Mouse (Mus musculus) forebrain, embryonic 10.5 days (tissue): Measurements from ENCODE around the gene Ppp1r3d. TPM values are rescaled to one million over a fixed set of nuclear protein-coding genes. Genes with fewer than 3 reads are reported as not detected.

Experiments
- DNase-seq: peaks from one replicate; pipeline ENCODE4 v3.0.0-alpha.2; 2017; ENCODE audit warnings: low spot score; ENCODE audit errors: extremely low spot score
- H3K27ac ChIP-seq: fragments of 300-500 bp; sonication (generic); 2 replicates; pipeline ENCODE4 v1.5.1; 2016; ENCODE audit warnings: mild to moderate bottlenecking
- H3K27me3 ChIP-seq: fragments of 300-500 bp; sonication (generic); 2 replicates; pipeline ENCODE4 v1.6.1; 2016; ENCODE audit warnings: mild to moderate bottlenecking; ENCODE audit not compliant: poor library complexity, severe bottlenecking
- H3K36me3 ChIP-seq: fragments of 300-500 bp; sonication (generic); replicated peaks from 2 replicates; pipeline ENCODE4 v1.6.1; 2016; ENCODE audit warnings: mild to moderate bottlenecking, moderate library complexity
- H3K4me1 ChIP-seq: fragments of 300-500 bp; sonication (generic); 2 replicates; pipeline ENCODE4 v1.6.1; 2016
- H3K4me3 ChIP-seq: fragments of 300-500 bp; sonication (generic); 2 replicates; pipeline ENCODE4 v1.5.1; 2016; ENCODE audit warnings: mild to moderate bottlenecking, moderate library complexity
- H3K9me3 ChIP-seq: fragments of 300-500 bp; sonication (generic); 2 replicates; pipeline ENCODE4 v1.6.1; 2016; ENCODE audit warnings: mild to moderate bottlenecking, moderate library complexity
- WGBS: fragments of 180-500 bp; shearing (Covaris S2); methylation state at CpG from one replicate; pipeline ENCODE4 v1.1.7; 2016; 5-methylcytosine and 5-hydroxymethylcytosine counted together
- polyA plus RNA-seq: library from polyadenylated mRNA; unstranded; fragments of >200 nt; fragmentation: Nextera tagmentation; extraction: Ambion mirVana; gene quantifications from 2 replicates; pipeline ENCODE4 v1.2.1, GENCODE M21; 2016

The Ppp1r3d gene
- polyA plus RNA-seq, result 0.66 and 0.68 TPM in 2 replicates

DNA sequence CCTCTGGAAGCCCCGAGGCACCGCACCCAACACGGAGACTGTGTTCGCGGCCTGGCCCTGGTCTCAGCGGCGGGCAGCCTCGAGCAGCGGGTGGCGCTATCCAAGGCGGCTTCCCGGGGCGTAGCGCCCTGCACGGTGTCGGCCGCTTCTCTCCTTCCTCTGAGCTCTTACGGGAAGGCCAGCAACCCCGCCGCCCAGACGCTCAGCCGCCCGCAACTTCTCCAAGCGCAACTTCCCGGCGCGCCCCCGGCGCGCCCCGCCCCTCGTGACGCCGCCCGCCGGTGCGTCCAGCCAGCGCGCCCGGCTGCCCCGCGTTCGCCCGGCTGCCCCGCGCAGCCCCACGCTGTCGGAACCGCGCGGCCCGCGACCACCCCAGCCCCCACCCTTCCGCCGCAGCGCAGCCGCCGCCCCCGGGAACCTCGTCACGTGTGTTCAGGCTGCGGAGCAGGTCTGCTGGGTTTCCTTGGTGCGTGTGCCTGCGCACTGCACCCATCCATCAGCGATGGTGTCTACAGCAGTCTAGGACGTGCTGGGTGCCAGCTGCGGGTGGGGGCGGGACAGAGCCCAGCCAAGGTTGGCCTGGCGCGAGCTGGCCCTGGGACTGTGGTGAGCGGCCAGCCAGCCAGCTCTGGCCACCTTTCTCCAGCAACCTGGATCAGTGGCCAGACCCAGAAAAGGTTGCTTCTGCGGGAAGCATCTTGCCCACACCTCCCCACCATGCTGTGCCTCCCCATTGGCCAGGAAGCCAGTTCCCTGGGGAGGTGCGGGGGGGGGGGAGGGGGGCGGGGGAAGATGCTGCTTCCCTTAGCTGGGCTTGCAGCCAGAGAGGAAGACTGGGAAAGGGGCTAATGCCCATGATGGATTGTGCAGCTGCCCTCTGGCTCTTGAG lies at the start of gene Ppp1r3d, which contains the start of gene Fam217b:
Gene Ppp1r3d (minus strand): TSS at position 212 of the 889 bp plus-strand sequence.
Gene Fam217b (plus strand): TSS at position 264 of the 889 bp plus-strand sequence.
- peak; percentile 45 for DNase-seq
- WGBS, result under 1% methylated on average over 73 of the region's 74 CpGs
- peaks cover 22% of the 10 kb centered on the region for H3K4me1 ChIP-seq
- H3K36me3 ChIP-seq, result no peaks in the 10 kb centered on the region
- H3K27me3 ChIP-seq, result peaks cover 51% of the 10 kb centered on the region
- H3K9me3 ChIP-seq, result no peaks in the 10 kb centered on the region
- H3K4me3 ChIP-seq, result peak within 1 kb of the TSS; percentile 79
- peak within 1 kb of the TSS; percentile 75 for H3K27ac ChIP-seq

DNA sequence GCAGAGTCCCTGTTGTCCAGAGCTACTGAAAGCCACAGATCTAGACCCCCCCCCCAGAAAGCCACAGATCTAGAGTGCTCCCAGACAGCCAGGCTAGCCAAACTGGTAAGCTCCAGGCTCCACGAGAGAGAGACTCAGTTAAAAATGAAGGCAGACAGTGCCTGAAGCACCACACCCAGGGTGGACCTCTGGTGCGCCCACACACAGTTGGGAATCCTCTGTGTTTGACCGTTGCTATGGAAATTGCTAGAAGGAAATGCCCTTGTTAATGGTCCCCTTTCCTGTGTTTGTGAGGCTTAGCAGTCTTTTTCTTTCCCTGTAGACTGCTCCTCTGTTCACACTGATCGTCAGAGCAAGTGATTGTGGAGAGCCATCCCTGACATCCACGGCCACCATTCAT lies 46.1 kb upstream of the Ppp1r3d start:
- Histone ChIP-seq H3K36me3 (no peaks in the 10 kb centered on the region), H3K4me1 (peaks cover 9% of the 10 kb centered on the region; the same call in 1 of the 2 replicates), H3K4me3 (no peak overlapping the region), H3K27me3 (no peaks in the 10 kb centered on the region), H3K9me3 (no peaks in the 10 kb centered on the region), H3K27ac (peak overlapping the region; percentile 15; the same call in 1 of the 2 replicates)
- no peak for DNase-seq
- 77% methylated on average over 5 of the region's 5 CpGs for WGBS

DNA sequence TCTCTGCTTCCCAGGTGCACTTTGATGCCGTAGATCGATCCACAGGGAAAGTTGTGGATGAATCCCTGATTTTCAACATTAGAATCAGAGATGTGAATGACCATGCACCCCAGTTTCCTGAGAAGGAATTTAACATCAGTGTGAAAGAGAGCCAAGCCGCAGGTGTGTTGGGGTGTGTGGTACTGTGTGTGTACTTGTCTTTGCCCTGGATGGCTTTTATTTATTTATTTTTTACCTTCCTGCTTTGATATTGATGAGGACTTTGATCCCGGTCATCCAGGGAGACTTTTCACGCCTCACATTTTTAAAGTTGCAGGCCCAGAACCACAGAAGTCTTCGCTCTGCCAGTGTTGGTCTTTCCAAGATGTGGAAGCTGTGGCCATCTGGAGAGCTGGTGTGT lies 43.1 kb upstream of the Ppp1r3d start:
- no peaks in the 10 kb centered on the region for H3K36me3 ChIP-seq
- WGBS, result 93% methylated on average over 6 of the region's 6 CpGs
- no peak overlapping the region for H3K4me3 ChIP-seq
- no peak for DNase-seq
- no peaks in the 10 kb centered on the region for H3K9me3 ChIP-seq
- H3K27me3 ChIP-seq, result no peaks in the 10 kb centered on the region
- no peak overlapping the region for H3K27ac ChIP-seq
- H3K4me1 ChIP-seq, result peaks cover 18% of the 10 kb centered on the region; the same call in 1 of the 2 replicates

DNA sequence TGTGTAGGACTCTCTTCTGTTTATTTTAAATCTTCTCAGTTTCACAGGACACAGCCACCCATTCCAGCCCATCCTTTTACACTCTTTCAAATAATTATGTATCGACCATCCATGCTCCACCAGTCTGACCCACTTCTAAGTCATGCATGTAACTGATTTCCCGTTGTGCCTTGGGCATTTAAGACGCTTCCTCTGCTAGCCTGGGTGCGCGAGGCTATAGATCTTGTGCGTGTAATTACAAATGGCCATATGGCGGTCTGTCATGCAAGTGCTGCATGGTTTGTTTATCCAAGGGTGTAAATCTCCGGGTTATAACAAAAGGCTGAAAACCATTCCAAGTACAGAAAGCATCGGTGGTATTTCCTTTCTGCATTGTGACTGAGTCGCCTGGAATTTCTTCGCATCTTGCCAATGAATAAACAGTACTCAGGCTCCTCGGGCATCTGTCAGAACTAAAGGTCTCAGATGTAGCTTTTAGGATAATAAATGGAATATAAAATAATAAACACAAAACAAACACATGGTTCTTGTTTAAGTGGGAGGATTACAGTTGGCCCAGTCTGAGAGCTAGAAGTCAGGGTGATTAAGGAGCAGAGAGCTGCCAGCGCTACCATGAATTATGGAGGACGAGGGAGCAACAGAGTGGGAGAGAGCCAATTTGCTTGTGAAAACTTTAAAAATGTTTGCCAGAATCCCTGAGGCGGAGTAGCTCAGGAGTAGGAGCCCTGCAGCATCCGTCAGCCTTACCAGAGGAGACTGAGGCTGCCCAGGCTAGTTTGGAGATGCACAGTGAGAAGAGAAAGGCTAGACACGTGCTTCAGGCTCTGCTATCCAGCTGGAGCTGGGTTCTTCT lies 40.6 kb upstream of the Ppp1r3d start:
- Histone ChIP-seq H3K4me1 (peaks cover 23% of the 10 kb centered on the region), H3K4me3 (no peak overlapping the region), H3K27me3 (no peaks in the 10 kb centered on the region), H3K9me3 (no peaks in the 10 kb centered on the region), H3K36me3 (no peaks in the 10 kb centered on the region), H3K27ac (peak overlapping the region; percentile 20; the same call in 1 of the 2 replicates)
- no peak for DNase-seq
- 73% methylated on average over 17 of the region's 17 CpGs for WGBS

DNA sequence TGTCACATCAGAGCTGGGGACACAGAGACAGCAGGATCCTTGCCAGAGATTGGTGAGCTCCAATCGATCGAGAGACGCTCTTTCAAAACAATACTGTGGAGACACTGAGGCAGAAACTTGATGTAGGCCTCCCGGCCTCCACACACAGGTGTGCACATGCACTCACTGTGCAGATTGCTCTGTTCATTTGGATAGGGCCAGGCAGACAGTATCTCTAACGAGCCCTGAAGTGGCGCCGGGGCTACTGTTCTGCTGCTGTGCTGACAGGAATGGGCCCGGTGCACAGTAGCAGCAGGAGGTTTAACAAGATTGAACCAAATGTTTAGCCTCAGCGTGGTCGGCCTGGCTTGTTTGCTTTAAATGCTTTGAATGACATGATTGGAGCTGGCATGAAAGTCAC lies 36.7 kb upstream of the Ppp1r3d start:
- H3K4me3 ChIP-seq, result no peak overlapping the region
- H3K27ac ChIP-seq, result no peak overlapping the region
- H3K9me3 ChIP-seq, result no peaks in the 10 kb centered on the region
- no peaks in the 10 kb centered on the region for H3K27me3 ChIP-seq
- H3K4me1 ChIP-seq, result peaks cover 23% of the 10 kb centered on the region
- whole genome bisulfite sequencing, result 64% methylated on average over 10 of the region's 10 CpGs
- no peak for DNase-seq
- H3K36me3 ChIP-seq, result no peaks in the 10 kb centered on the region

DNA sequence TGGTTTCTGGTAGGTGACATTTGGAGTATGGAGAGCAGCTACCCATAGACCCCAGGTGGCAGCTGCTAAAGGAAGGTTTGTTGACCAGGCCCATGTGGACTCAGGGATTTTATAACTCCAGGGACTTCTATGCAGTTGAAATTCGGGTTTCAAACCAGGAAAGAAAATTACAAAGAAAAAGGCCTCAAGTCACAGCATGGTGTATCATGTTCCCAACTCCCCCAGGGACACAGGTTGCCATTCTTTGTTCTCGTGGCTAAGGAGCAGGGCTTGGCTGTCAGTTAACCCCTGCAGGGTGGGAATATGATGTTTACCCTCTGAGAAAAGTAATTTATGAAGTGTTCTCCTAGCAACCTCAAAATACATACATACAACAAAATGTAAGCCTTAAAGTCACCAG lies 36.0 kb upstream of the Ppp1r3d start:
- no peak for DNase-seq
- no peaks in the 10 kb centered on the region for H3K9me3 ChIP-seq
- no peaks in the 10 kb centered on the region for H3K27me3 ChIP-seq
- peaks cover 19% of the 10 kb centered on the region for H3K4me1 ChIP-seq
- 20% methylated on average over 2 of the region's 2 CpGs for WGBS
- no peak overlapping the region for H3K27ac ChIP-seq
- no peaks in the 10 kb centered on the region for H3K36me3 ChIP-seq
- no peak overlapping the region for H3K4me3 ChIP-seq

DNA sequence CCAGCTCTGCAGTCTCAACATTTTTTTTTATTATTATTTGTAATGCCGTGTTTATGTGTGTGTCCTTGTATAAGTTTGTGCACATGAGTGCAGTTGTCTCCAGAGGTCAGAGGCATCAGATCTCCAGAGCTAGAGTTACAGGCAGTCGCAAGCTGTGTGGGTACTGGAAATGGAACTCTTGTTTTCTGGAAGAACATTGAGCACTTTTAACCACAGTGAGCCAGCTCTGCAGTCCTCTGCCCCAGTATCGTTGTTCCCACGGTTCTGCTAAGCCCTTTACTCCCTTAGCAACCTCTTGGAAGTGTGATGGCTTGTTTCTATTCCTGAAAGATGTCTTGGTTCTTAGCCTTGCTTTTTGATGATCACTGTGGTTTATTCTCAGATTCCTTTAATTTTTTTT lies 35.1 kb upstream of the Ppp1r3d start:
- Histone ChIP-seq H3K4me3 (no peak overlapping the region), H3K27ac (no peak overlapping the region), H3K27me3 (no peaks in the 10 kb centered on the region), H3K9me3 (no peaks in the 10 kb centered on the region), H3K36me3 (no peaks in the 10 kb centered on the region), H3K4me1 (peaks cover 12% of the 10 kb centered on the region)
- DNase-seq, result no peak
- 91% methylated on average over 4 of the region's 4 CpGs for WGBS

DNA sequence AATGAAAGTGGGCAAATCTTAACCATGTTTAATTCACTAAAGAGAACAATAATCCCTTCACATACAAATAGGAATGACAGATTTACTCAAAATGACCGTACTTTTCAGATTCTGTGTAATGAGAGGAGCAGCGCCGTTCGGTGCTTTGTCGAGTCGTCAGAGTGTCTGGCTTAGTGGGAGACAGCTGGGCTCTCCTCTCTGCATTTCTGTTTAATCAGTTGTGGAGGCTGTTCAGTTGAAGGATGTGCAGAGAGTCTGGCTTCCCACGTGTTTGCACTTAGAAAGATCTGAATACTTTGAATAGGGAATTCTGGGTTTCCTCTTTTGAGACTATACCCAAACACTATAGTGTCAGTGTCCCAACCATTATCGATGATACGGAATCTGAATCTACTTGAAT lies 23.0 kb upstream of the Ppp1r3d start:
- no peaks in the 10 kb centered on the region for H3K4me1 ChIP-seq
- no peaks in the 10 kb centered on the region for H3K9me3 ChIP-seq
- H3K27me3 ChIP-seq, result no peaks in the 10 kb centered on the region
- no peak overlapping the region for H3K27ac ChIP-seq
- no peak for DNase-seq
- no peak overlapping the region for H3K4me3 ChIP-seq
- WGBS, result 77% methylated on average over 9 of the region's 9 CpGs
- no peaks in the 10 kb centered on the region for H3K36me3 ChIP-seq

DNA sequence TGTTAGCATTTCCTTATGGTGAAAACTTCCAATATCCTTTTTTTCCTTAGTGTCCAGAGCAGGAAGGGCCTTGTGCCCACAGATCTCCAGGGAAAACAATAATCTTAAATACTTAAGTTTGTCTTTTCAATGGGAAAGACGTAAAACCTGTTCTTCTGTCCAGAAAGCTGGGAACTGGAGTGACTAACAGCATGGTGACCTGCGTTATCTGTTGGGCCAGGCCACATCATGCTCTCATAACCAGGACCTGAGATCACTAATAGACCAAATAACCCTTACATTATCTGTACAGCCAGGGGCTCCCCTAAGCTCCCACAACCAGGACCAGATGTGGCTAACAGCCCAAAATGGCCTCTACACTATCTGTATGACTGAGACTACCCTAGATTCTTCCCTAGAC lies 19.6 kb upstream of the Ppp1r3d start:
- H3K4me1 ChIP-seq, result peaks cover 4% of the 10 kb centered on the region; the same call in 1 of the 2 replicates
- H3K4me3 ChIP-seq, result no peak overlapping the region
- WGBS, result 86% methylated on average over 2 of the region's 2 CpGs
- no peak overlapping the region for H3K27ac ChIP-seq
- H3K36me3 ChIP-seq, result no peaks in the 10 kb centered on the region
- DNase-seq, result no peak
- H3K9me3 ChIP-seq, result no peaks in the 10 kb centered on the region
- no peaks in the 10 kb centered on the region for H3K27me3 ChIP-seq

DNA sequence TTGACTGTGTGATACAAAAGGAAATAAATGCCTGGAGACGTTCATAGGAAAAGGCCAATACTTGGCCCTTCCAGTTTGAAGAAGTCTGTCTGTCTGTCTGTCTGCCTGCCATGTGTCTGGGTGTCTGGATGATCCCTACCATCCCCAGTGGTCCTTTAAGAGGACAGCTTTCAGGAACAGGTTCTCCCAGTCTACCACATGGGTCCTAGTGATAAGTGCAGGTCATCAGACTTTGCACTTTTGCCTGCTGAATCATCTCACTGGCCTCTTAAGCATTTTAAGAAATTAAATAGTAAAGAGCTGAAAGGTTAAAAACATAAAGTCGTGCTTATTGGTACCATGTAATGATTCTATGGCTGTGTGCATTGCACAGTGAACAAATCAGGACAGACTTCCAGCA lies 19.2 kb upstream of the Ppp1r3d start:
- H3K4me3 ChIP-seq, result no peak overlapping the region

DNA sequence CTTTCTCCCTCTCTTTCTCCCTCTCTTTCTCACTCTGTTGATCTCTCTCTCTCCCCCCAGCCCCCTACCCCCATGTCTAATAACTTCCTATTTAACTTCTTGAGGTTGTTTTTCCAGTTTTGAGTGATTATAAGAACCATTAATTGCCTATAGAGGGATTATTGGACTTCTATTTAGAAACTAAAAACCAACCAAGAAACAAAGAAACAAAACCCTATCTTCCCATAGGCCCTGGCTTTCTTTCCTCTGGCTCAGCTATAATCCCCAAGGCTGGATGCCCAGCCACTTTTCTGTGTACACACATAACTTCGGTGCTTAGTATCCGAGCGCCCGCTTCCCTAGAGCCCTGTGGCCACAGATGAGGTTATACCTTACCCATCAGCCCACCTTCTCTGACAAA lies 16.0 kb upstream of the Ppp1r3d start, which contains the start of gene Cdh26:
Gene Cdh26 (plus strand): TSS at position 301 of the 400 bp plus-strand sequence.
- 84% methylated on average over 4 of the region's 4 CpGs for WGBS

More for the DNA sequence above, 19.2 kb upstream of the Ppp1r3d start:
- Histone ChIP-seq H3K27me3 (no peaks in the 10 kb centered on the region), H3K9me3 (no peaks in the 10 kb centered on the region), H3K27ac (no peak overlapping the region), H3K4me1 (peaks cover 4% of the 10 kb centered on the region; the same call in 1 of the 2 replicates), H3K36me3 (no peaks in the 10 kb centered on the region)
- DNase-seq, result no peak
- 72% methylated on average over 2 of the region's 2 CpGs for WGBS

DNA sequence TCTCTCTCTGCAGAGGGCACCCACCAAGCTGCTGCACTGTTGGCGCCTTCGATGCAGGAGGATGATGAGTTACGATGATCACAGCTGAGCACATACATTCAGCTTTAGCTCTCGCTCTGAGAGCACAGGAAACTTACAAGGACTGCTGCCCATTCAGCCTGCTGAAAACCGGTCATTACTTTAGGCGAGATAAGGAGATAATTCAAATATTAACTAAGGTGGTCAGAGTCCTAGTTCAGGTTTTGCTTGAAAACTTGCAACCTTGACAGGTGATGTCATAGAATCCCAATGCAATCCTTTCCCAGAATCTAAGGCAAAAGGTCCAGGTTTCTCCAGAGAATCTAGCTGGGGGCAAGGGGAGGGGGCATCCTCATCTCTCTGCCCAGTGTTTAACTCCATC lies 15.2 kb upstream of the Ppp1r3d start:
- WGBS, result 88% methylated on average over 6 of the region's 6 CpGs
- no peaks in the 10 kb centered on the region for H3K9me3 ChIP-seq
- H3K36me3 ChIP-seq, result no peaks in the 10 kb centered on the region
- no peak for DNase-seq
- H3K27ac ChIP-seq, result no peak overlapping the region
- H3K4me3 ChIP-seq, result no peak overlapping the region
- no peaks in the 10 kb centered on the region for H3K27me3 ChIP-seq
- peaks cover 4% of the 10 kb centered on the region; the same call in 1 of the 2 replicates for H3K4me1 ChIP-seq

More for the DNA sequence above, 16.0 kb upstream of the Ppp1r3d start, which contains the start of gene Cdh26:
- peaks cover 4% of the 10 kb centered on the region; the same call in 1 of the 2 replicates for H3K4me1 ChIP-seq
- no peak for DNase-seq
- H3K4me3 ChIP-seq, result no peak within 1 kb of the TSS
- H3K9me3 ChIP-seq, result no peaks in the 10 kb centered on the region
- no peak within 1 kb of the TSS for H3K27ac ChIP-seq
- no peaks in the 10 kb centered on the region for H3K27me3 ChIP-seq
- H3K36me3 ChIP-seq, result no peaks in the 10 kb centered on the region
